Mouse (Mus musculus) MEL (cell line): ENCODE data around the gene Sbk2. TPM values are rescaled to one million over a fixed set of nuclear protein-coding genes. Genes with fewer than 3 reads are reported as not detected.
A peak's percentile ranks its signal among the peaks of the same experiment; 100 is the strongest.

Experiments used
- DNase-seq: peaks from one replicate; pipeline ENCODE4 v3.0.0; 2011; ENCODE audit warnings: low read depth, low spot score
- H3K27ac ChIP-seq: 2 replicates; pipeline ENCODE4 v1.5.1; 2012; ENCODE audit warnings: low read depth, mild to moderate bottlenecking, control low read depth, low read length, moderate library complexity; ENCODE audit not compliant: control insufficient read depth
- H3K27me3 ChIP-seq, 2 experiments: fragments of 150-350 bp in 1 of 2; sonication (generic) in 1 of 2; 2 replicates each; pipeline ENCODE4 v1.6.1; 2012; ENCODE audit warnings: low read length in 2 of 2, mild to moderate bottlenecking in 2 of 2, improper control_type of control experiment in 1 of 2, moderate library complexity in 1 of 2; ENCODE audit not compliant: insufficient read depth in 2 of 2, control insufficient read depth in 1 of 2
- H3K36me3 ChIP-seq, 2 experiments: 2 replicates each; pipeline ENCODE4 v1.6.1; 2012 to 2014; ENCODE audit warnings: low read length in 2 of 2, improper control_type of control experiment in 1 of 2, inconsistent platforms in 1 of 2, mild to moderate bottlenecking in 1 of 2; ENCODE audit not compliant: insufficient read depth in 2 of 2, control insufficient read depth in 1 of 2
- H3K4me1 ChIP-seq, 2 experiments: fragments of 150-350 bp in 1 of 2; sonication (generic) in 1 of 2; 2 replicates each; pipeline ENCODE4 v1.6.1; 2012; ENCODE audit warnings: low read length in 2 of 2, improper control_type of control experiment in 1 of 2, mild to moderate bottlenecking in 1 of 2; ENCODE audit not compliant: insufficient read depth in 2 of 2, control insufficient read depth in 1 of 2
- H3K4me3 ChIP-seq, 2 experiments: fragments of 150-350 bp in 1 of 2; sonication (generic) in 1 of 2; 2 replicates each; pipeline ENCODE4 v1.5.1; 2012; ENCODE audit warnings: low read depth in 2 of 2, low read length in 2 of 2, mild to moderate bottlenecking in 2 of 2, moderate library complexity in 2 of 2, control low read depth in 1 of 2, improper control_type of control experiment in 1 of 2; ENCODE audit not compliant: control insufficient read depth in 1 of 2, insufficient read depth in 1 of 2
- H3K79me2 ChIP-seq: 2 replicates; pipeline ENCODE4 v1.6.1; 2012; ENCODE audit warnings: mild to moderate bottlenecking, low read length, moderate library complexity; ENCODE audit not compliant: control insufficient read depth, poor library complexity, insufficient read depth
- H3K9ac ChIP-seq: 2 replicates; pipeline ENCODE4 v1.6.1; 2012; ENCODE audit warnings: low read depth, mild to moderate bottlenecking, control low read depth, low read length, moderate library complexity; ENCODE audit not compliant: control insufficient read depth, poor library complexity, severe bottlenecking
- H3K9me3 ChIP-seq: fragments of 150-350 bp; sonication (generic); replicated peaks from 2 replicates; pipeline ENCODE4 v1.6.1; 2012; ENCODE audit warnings: mild to moderate bottlenecking, low read length, improper control_type of control experiment, moderate library complexity; ENCODE audit not compliant: insufficient read depth
- BHLHE40 ChIP-seq: IDR thresholded peaks from 2 replicates; pipeline ENCODE4 v1.6.1; 2012; ENCODE audit warnings: low read depth, mild to moderate bottlenecking, inconsistent platforms, low read length, improper control_type of control experiment, borderline replicate concordance
- CHD1 ChIP-seq: IDR thresholded peaks from 2 replicates; pipeline ENCODE4 v1.6.1; 2012; ENCODE audit warnings: low read depth, mild to moderate bottlenecking, inconsistent platforms, low read length, improper control_type of control experiment
- CHD2 ChIP-seq: IDR thresholded peaks from 2 replicates; pipeline ENCODE4 v1.6.1; 2011; ENCODE audit warnings: low read length, improper control_type of control experiment
- CTCF ChIP-seq, 3 experiments: IDR thresholded peaks in 2 of 3; conservative IDR thresholded peaks in 1 of 3; 2 replicates each; pipeline ENCODE4 v1.5.1; 2011 to 2012; ENCODE audit warnings: low read length in 3 of 3, low read depth in 2 of 3, mild to moderate bottlenecking in 2 of 3, improper control_type of control experiment in 1 of 3, inconsistent platforms in 1 of 3, mixed read lengths in 1 of 3, moderate library complexity in 1 of 3; ENCODE audit not compliant: control insufficient read depth in 1 of 3, insufficient read depth in 1 of 3, poor library complexity in 1 of 3, severe bottlenecking in 1 of 3
- E2F4 ChIP-seq: IDR thresholded peaks from 2 replicates; pipeline ENCODE4 v1.6.1; 2011; ENCODE audit warnings: low read depth, low read length, improper control_type of control experiment, borderline replicate concordance
- EP300 ChIP-seq, 2 experiments: IDR thresholded peaks; 2 replicates each; pipeline ENCODE4 v1.6.1; 2011; ENCODE audit warnings: improper control_type of control experiment in 2 of 2, low read length in 2 of 2, low read depth in 1 of 2, mild to moderate bottlenecking in 1 of 2
- HCFC1 ChIP-seq: IDR thresholded peaks from 2 replicates; pipeline ENCODE4 v1.6.1; 2012; ENCODE audit warnings: low read depth, mild to moderate bottlenecking, inconsistent platforms, low read length, improper control_type of control experiment, moderate library complexity
- JUND ChIP-seq: IDR thresholded peaks from 2 replicates; pipeline ENCODE4 v1.6.1; 2011; ENCODE audit warnings: low read depth, mild to moderate bottlenecking, improper control_type of control experiment, low read length
- MAFK ChIP-seq: IDR thresholded peaks from 2 replicates; pipeline ENCODE4 v1.6.1; 2011; ENCODE audit warnings: low read depth, mild to moderate bottlenecking, low read length, improper control_type of control experiment, borderline replicate concordance
- MAX ChIP-seq: IDR thresholded peaks from 2 replicates; pipeline ENCODE4 v1.6.1; 2011; ENCODE audit warnings: low read length, improper control_type of control experiment
- MAZ ChIP-seq: IDR thresholded peaks from 2 replicates; pipeline ENCODE4 v1.6.1; 2012; ENCODE audit warnings: low read depth, mild to moderate bottlenecking, inconsistent platforms, low read length, improper control_type of control experiment
- MEF2A ChIP-seq: IDR thresholded peaks from 2 replicates; pipeline ENCODE4 v1.6.1; 2014; ENCODE audit warnings: low read depth, mild to moderate bottlenecking, inconsistent platforms, low read length, improper control_type of control experiment; ENCODE audit not compliant: poor library complexity, insufficient replicate concordance, severe bottlenecking; ENCODE audit errors: extremely low read depth
- MXI1 ChIP-seq: IDR thresholded peaks from 2 replicates; pipeline ENCODE4 v1.6.1; 2011; ENCODE audit warnings: mild to moderate bottlenecking, low read depth, low read length, improper control_type of control experiment
- NELFE ChIP-seq: IDR thresholded peaks from 2 replicates; pipeline ENCODE4 v1.6.1; 2011; ENCODE audit warnings: low read depth, low read length, improper control_type of control experiment
- POLR2AphosphoS5 ChIP-seq: IDR thresholded peaks from 2 replicates; pipeline ENCODE4 v1.6.1; 2012; ENCODE audit warnings: low read depth, borderline replicate concordance, mild to moderate bottlenecking, inconsistent platforms, low read length, moderate library complexity, mixed read lengths
- RAD21 ChIP-seq: IDR thresholded peaks from 2 replicates; pipeline ENCODE4 v1.6.1; 2011; ENCODE audit warnings: mild to moderate bottlenecking, low read depth, low read length, improper control_type of control experiment
- RCOR1 ChIP-seq: IDR thresholded peaks from 2 replicates; pipeline ENCODE4 v1.6.1; 2012; ENCODE audit warnings: low read depth, mild to moderate bottlenecking, inconsistent platforms, low read length, improper control_type of control experiment
- SIN3A ChIP-seq: IDR thresholded peaks from 2 replicates; pipeline ENCODE4 v1.6.1; 2012; ENCODE audit warnings: low read length, improper control_type of control experiment, inconsistent platforms
- SMC3 ChIP-seq: IDR thresholded peaks from 2 replicates; pipeline ENCODE4 v1.6.1; 2011; ENCODE audit warnings: low read depth, low read length, improper control_type of control experiment
- TBP ChIP-seq: IDR thresholded peaks from 2 replicates; pipeline ENCODE4 v1.8.0; 2011; ENCODE audit warnings: low read depth, low read length, improper control_type of control experiment
- UBTF ChIP-seq: IDR thresholded peaks from 2 replicates; pipeline ENCODE4 v1.6.1; 2012; ENCODE audit warnings: low read depth, mild to moderate bottlenecking, inconsistent platforms, low read length, improper control_type of control experiment, moderate library complexity, borderline replicate concordance; ENCODE audit not compliant: insufficient read depth
- USF2 ChIP-seq, 2 experiments: IDR thresholded peaks; 2 replicates each; pipeline ENCODE4 v1.6.1; 2011 to 2012; ENCODE audit warnings: improper control_type of control experiment in 2 of 2, low read length in 2 of 2, borderline replicate concordance in 1 of 2, inconsistent platforms in 1 of 2, low read depth in 1 of 2, mild to moderate bottlenecking in 1 of 2; ENCODE audit not compliant: insufficient read depth in 1 of 2
- ZC3H11A ChIP-seq: IDR thresholded peaks from 2 replicates; pipeline ENCODE4 v1.6.1; 2012; ENCODE audit warnings: low read depth, mild to moderate bottlenecking, inconsistent platforms, low read length, improper control_type of control experiment
- polyA plus RNA-seq, 2 experiments: library from polyadenylated mRNA; stranded (reverse) in 1 of 2; unstranded in 1 of 2; fragments of >175 nt in 1 of 2; fragments of >200 nt in 1 of 2; gene quantifications; 2 replicates each; pipeline versions ENCODE4 v1.2.1 to v1.2.4; 2012; ENCODE audit warnings: low replicate concordance in 2 of 2, low read depth in 1 of 2; ENCODE audit not compliant: insufficient read length in 2 of 2, insufficient read depth in 1 of 2, missing spikeins in 1 of 2
- total RNA-seq: library from RNA; depleted of rRNA; stranded (reverse); fragments of 300-350 nt; gene quantifications from 2 replicates; pipeline ENCODE4 v1.2.3, GENCODE M21; 2012

Gene Sbk2
- total and polyA plus RNA-seq, 3 experiments, result not detected

DNA sequence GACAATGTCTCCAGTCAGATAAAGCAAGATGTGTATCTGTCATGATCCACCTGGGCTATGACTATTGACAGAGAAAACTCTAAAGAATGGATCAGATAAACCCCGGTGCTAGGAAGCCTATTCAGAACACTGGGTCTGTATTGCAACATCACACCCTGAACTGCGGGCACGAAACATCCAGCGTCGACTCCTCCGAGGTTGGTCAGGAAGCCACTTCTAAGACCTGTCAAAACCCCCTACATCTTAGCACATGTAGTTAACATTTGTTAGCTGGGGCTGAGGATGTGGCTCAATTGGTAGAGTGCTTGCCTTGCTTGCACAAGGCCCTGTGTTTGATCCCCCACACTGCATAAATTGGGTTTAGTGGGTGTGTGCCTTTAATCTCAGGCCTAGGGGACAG lies 15.8 kb downstream of the Sbk2 start:
- H3K9ac ChIP-seq, result no peak overlapping the region
- no peaks in the 10 kb centered on the region for H3K4me1 ChIP-seq
- DNase-seq, result no peak
- H3K27ac ChIP-seq, result no peak overlapping the region
- no peaks in the 10 kb centered on the region for H3K36me3 ChIP-seq
- TF ChIP-seq MAFK, result no peak
- TF ChIP-seq MAX, result no peak
- TF ChIP-seq SMC3, result no peak
- no peak for TF ChIP-seq RCOR1
- TF ChIP-seq EP300 (IDR thresholded peaks at IDR 0.05; ENCODE audit: low read depth in 1 of 2, low read length in 2 of 2), result no peak
- no peak for TF ChIP-seq MXI1
- TF ChIP-seq POLR2AphosphoS5, result no peak
- TF ChIP-seq MEF2A, result no peak
- no peak for TF ChIP-seq RAD21
- no peak for TF ChIP-seq E2F4
- TF ChIP-seq TBP, result no peak
- no peak for TF ChIP-seq MAZ
- TF ChIP-seq JUND, result no peak
- TF ChIP-seq UBTF, result no peak
- TF ChIP-seq, all 39 proteins: peak for 0
- no peaks in the 10 kb centered on the region for H3K27me3 ChIP-seq
- no peaks in the 10 kb centered on the region for H3K79me2 ChIP-seq
- H3K9me3 ChIP-seq, result no peaks in the 10 kb centered on the region
- no peak overlapping the region for H3K4me3 ChIP-seq

- no peaks in the 10 kb centered on the region for H3K36me3 ChIP-seq
- TF ChIP-seq BHLHE40, result no peak
- TF ChIP-seq, all 39 proteins: peak for 0
- Histone ChIP-seq H3K4me1 (no peaks in the 10 kb centered on the region), H3K79me2 (no peaks in the 10 kb centered on the region), H3K9me3 (no peaks in the 10 kb centered on the region), H3K9ac (no peak overlapping the region), H3K27ac (no peak overlapping the region), H3K27me3 (no peaks in the 10 kb centered on the region), H3K4me3 (no peak overlapping the region)
- no peak for DNase-seq
Measured at GRCm38 (mm10) chr7:4947855-4948254, 16.4 kb downstream of the Sbk2 start.

GRCm38 (mm10) chr7:4943223-4943815 lies 20.9 kb downstream of the Sbk2 start:
- no peak overlapping the region for H3K27ac ChIP-seq
- peak; percentile 54; the same call in 1 of the 2 replicates for TF ChIP-seq BHLHE40
- TF ChIP-seq SIN3A, result peak; percentile 60; the same call in 1 of the 2 replicates
- no peak for TF ChIP-seq USF2 (IDR thresholded peaks at IDR 0.05; ENCODE audit: borderline replicate concordance in 1 of 2, insufficient read depth in 1 of 2, low read depth in 1 of 2, low read length in 2 of 2)
- peak; percentile 100 for TF ChIP-seq SMC3
- TF ChIP-seq ZC3H11A, result peak; percentile 87
- TF ChIP-seq CTCF (IDR thresholded peaks at IDR 0.05 in 2 of 3, conservative IDR thresholded peaks at IDR 0.05 in 1 of 3; ENCODE audit: control insufficient read depth in 1 of 3, insufficient read depth in 1 of 3, low read depth in 2 of 3, low read length in 3 of 3, poor library complexity in 1 of 3, severe bottlenecking in 1 of 3), result peak; percentile 86 to 99 (median 95)
- TF ChIP-seq RAD21, result peak; percentile 87
- no peak for TF ChIP-seq NELFE
- 0 out of 2 replicates have a peak, but pooled peaks have one; percentile 44 for TF ChIP-seq HCFC1
- no peak for TF ChIP-seq EP300 (IDR thresholded peaks at IDR 0.05; ENCODE audit: low read depth in 1 of 2, low read length in 2 of 2)
- no peak for TF ChIP-seq CHD1
- TF ChIP-seq MAZ, result peak; percentile 89
- TF ChIP-seq CHD2, result peak; percentile 96
- peak; percentile 93 for DNase-seq
- no peaks in the 10 kb centered on the region for H3K4me1 ChIP-seq
- H3K79me2 ChIP-seq, result no peaks in the 10 kb centered on the region
- H3K27me3 ChIP-seq, result no peaks in the 10 kb centered on the region
- H3K36me3 ChIP-seq, result no peaks in the 10 kb centered on the region
- H3K4me3 ChIP-seq, result peak overlapping the region; percentile 35 to 56
- peak overlapping the region; percentile 33 for H3K9ac ChIP-seq
- H3K9me3 ChIP-seq, result no peaks in the 10 kb centered on the region
